Mouse (Mus musculus): ENCODE measurements around the gene Ap4s1.

Gene Ap4s1

DNA sequence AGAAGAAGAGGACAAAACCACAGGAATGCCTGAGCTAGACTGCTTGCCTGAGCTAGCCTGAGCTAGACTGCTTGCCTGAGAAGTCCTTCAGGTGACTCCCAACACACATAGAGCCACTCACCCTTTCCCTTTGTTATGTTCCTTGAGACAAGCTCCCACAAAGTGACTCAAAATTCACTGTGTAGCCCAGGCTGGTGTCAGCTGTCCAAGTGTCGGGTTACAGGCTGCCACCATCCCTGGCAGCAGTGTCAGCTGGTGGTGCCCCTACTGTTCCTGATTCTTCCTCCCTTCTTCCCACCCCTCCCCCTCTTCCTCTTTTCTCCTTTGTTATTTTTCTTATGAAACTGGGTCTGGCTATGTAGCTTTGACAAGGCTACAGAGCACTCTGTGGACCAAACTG is 13.0 kb downstream of the Ap4s1 start:
- no peak for DNase-seq (ENCODE audit: low read depth, low spot score)

DNA sequence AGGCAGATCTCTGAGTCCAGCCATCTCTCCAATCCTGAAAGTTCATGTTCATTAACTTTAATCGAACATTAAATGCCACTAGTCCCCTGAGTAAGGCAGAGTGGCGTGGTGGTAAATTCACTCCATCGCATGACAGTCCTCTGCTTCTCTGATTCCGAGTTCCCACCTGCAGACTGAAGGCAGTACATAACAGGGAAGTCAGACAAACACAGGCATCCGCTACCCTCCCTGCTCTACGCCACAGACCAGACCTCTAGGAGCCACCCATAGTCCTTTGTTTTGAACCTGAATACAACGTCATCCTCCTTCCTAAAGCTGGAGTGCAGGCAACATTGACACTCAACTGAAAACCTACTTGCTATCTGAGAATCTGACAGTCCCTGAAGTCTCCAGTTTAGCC is 13.7 kb downstream of the Ap4s1 start:
- DNase-seq (ENCODE audit: low read depth, low spot score), result no peak

DNA sequence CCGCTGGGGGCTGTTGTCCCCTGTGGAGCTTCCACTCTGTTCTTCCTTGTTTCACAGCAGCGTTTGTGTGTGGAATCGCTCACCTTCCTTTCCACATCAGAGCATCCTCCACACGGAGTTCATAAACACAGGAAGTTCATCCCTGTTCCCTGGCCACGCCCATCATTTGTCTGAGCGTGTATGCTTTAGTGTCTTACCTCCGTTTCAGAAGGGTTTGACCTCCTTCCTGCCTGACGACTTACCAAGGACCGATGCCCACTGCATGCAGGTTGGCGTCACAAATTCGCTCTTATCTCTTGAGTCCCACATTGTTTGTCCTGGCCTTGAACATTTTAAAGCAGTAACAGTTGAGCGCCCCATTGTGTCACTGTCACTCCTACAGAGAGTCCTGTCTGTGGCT is 14.9 kb downstream of the Ap4s1 start:
- DNase-seq (ENCODE audit: low read depth, low spot score), result no peak

DNA sequence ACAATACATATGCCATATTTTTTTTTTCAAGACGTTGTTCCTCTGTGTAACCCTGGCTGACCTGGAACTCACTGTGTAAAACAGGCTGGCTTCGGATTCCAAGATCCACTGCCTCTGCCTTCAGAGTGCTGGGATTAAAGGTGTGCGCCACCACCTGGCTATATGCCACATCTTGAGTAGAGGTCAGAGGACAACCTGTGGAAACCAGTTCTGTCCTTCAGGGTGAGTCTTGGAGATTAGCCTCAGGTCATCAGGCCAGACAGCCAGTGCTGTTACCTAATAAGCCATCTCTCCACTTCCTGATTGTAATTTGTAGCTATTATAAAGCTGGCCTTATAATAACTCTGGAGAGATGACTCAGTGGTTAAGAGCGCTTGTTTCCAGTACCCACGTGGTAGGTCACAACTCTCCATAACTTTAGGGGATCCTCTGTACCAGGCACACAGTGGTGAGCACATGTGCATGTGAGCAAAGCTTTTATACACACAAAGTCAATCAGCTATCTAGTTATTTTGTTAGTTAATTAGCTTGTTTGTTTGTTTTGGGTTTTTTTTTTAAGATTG is 15.9 kb downstream of the Ap4s1 start:
- no peak for DNase-seq (ENCODE audit: low read depth, low spot score)

DNA sequence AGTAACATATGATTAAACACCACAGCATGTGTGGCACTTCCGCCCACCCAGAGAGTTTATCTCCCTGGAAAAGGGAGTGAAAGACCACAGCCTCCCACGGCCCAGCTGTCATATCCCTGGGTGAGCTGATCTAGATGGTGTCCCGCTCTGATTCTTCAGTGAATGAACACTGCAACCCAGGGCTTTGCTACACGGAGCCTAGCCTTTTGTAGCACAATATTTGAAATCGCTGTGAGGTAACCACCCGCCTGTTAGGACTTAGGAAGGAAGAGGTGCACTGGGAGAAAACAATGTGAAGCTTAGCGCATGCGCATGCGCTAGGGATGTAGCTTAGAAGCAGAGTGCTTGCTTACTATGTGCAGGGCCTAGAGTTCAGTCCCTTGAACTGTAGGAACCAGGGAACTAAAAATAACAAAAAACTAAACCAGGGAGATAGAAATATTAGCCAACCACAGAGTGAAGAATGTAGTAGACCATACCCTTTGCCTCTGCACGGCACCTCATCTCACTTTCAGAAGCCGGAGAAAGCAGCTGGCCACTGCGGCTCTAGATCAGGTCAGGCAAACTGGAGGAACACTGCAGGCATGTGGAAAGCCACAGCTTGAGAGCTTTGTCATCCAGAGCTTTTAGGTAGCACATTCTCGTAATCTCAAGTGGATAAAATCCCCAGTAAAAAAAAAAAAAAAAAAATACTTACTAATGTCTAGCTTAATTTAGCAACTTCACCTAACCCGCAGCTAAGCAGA is 18.3 kb downstream of the Ap4s1 start:
- no peak for DNase-seq (ENCODE audit: low read depth, low spot score)

DNA sequence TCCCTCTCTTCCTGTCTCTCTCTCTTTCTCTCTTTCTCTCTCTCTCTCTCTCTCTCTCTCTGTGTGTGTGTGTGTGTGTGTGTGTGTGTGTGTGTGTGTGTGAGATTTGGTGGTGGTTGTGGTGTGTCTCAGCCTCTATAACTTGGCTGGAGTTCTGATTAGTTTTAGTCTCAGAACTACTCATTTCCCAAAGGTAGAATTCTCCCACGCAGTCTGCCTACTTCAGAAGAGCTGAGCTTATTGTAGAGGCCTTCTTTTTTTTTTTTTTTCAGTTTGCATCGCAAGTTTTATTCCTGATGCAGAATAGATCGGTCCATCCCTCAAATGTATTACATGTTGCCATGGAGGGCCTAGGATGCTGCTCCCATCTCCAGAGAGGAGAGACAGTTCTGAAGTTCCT is 18.9 kb downstream of the Ap4s1 start:
- DNase-seq (ENCODE audit: low read depth, low spot score), result no peak

DNA sequence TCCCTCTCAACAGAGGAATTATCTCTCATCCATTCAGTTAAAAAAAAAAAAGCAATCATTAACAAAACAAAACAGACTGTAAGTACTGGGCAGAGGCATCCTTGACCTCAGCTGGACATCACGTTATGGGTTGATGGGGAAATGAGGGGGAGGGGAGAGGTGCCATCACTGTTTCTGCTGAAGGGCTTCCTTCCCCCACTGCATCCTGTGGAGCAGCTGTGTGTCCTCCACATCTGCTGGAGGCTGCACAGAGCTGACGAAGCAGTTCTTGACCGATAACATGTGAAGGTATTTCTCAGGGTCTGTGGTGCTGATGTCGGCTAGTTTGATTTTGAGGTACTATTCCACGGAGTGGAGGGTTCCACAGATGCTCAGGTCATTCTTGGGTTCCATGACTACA is 19.3 kb downstream of the Ap4s1 start:
- no peak for DNase-seq (ENCODE audit: low read depth, low spot score)

DNA sequence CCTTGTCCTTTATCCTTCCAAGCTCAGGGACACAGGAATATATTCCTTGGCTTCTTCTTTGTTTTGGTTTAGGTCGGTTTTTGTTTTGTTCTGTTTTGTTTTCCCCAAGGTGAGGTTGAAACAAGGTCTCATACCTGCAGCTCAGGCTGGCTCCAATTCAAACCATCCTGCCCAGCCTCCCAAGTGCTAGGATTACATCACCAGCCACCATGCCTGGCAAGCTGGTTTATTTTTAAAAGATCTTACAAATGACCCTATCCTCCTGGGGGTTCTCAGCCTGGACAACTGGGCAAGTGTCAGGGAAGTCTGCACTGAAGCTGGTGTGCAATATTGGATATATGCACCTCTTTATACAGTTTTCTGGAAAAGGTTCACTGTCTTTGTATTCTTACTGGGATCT is 21.9 kb downstream of the Ap4s1 start:
- DNase-seq (ENCODE audit: low read depth, low spot score), result no peak

DNA sequence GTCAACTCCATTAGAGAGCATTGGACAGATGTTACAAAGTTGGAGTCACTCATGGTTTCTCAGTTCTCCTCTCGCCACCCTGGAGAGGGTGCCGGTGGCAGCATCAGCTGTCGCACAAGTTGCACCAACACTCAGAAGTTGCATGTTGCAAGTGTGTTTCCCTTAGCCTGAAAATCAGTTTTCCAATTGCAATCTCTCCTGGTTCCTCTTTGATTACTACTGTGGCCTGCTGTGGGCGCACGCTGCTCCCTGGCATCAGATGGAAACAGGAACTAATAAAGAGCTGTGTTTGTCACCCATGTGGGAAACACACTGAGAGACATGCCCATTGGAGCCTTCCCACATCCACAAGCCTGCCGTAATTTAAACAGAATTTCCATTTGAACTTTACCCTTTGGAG is 27.8 kb downstream of the Ap4s1 start:
- DNase-seq (ENCODE audit: low read depth, low spot score), result no peak

DNA sequence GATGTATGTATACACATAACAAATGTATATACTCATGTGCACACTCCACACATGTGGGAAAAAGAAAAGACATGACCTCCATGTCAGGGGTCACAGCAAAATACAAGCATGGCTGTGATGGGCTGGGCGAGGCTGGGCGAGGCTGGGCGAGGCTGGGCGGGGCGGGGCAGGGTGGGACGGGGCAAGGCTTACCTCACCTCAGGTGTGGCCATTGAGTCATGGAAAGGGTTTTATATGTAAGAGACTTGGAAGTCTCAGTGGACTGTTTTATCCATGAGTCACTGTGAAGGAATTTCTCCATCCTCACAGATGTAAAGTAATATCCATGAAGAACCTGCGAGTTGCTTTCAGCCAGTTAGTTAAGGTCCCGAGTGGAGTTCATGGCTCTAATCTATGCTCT is 31.0 kb downstream of the Ap4s1 start:
- no peak for DNase-seq (ENCODE audit: low read depth, low spot score)

DNA sequence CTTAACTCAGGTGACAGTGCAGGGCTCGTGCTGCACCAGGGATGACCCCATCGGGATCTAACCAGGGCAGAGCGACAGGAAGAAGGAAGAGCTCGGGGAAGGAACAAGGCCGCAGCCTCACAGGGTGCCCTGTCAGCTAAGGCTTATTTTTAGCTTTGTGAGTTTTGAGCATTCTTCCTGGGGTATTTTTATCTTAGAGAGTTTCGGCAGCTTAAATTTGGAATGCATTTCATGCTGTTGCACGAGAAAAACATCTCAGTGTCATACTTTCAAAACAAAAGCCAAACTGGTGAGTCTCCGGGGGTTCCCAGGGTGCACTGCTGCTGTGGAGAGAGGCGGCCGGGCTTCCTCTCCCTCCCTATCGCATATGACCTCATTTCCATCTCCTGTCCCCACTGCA is 38.2 kb downstream of the Ap4s1 start:
- no peak for DNase-seq (ENCODE audit: low read depth, low spot score)

DNA sequence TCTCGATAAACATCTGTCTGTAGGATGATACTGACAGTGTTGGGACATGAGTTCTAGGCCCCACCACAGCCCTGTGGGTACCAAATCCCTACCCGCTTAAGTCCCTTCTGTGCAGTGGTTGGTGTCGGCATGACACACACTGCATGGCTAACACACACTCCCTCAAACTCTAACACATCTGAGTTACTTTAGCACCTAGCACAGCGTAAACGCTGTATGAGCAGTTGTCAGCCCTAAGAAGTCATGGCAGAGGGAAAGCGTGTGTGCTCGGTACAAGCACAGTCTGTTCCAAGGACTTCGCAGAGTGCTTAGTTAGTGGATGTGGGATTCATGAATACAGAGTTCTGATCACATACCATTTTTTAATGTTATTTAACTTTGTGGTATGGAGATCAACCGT is 39.0 kb downstream of the Ap4s1 start:
- no peak for DNase-seq (ENCODE audit: low read depth, low spot score)

DNA sequence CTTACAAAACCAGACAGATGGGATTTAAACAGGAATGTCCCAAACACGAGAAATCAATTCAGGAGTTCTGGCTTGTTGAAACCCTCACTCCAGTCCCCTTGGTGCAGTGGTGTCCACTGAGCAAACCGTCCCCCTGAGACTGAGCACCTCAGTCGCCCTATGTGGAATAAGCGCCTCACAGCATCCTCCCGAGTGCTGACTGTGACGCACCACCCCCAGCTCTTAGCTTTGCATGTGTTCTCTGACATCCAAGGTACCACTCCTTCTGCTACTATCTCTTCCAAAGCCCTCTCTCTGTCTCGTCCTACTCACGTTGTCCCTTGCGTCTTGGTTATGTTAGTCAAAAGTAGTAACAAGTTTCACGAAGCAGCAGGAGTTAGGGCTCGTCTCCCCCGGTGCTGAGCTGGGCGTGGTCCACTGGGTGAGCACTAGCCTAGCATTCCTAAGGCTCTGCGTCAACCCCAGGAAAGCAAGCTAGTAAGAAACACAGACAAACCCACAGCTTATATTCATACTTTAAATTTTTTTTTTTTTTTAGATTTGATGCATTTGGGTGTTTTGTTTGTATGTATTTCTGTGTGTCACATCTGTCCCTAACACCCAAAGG is 43.9 kb downstream of the Ap4s1 start:
- DNase-seq (ENCODE audit: low read depth, low spot score), result no peak

DNA sequence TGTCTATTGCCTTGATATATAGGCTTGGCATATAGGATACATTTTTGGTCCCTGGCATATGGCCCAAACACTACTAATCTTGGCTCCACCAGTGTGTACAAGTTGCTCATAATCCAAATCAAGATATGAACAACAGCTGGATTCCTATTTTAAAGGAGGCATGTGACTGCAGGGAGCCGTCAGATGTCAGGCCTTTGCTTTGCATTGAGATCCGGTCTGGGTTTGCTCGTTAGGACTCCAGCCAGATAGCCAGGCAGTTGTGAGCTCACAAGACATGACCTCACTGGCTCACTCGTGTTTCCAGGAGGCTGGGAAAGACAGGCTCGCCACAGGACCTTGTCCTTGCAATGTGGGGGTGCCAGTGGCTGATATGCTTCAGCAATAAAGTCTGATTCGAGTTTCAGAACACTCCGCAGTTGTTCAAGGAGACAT is 45.0 kb downstream of the Ap4s1 start:
- no peak for DNase-seq (ENCODE audit: low read depth, low spot score)

DNA sequence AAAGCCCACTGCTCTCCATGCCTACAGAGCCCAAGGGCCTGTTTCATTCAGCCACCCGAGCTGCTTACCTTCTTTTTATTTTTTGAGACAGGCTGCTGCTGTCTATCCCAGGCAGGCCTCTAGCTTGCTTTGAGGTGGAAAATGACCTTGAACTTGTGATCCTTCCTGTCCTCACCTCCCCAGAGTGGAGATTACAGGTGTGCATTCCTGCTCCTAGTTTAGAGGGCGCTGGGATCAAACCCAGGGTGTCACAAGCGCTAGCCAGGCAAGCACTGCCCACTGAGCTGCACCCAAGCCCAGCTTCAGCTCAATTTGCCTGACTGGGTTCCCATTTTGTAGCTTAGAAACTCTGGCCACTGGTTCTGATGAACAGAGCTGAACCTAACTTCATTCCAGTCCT is 45.5 kb downstream of the Ap4s1 start:
- DNase-seq (ENCODE audit: low read depth, low spot score), result no peak

DNA sequence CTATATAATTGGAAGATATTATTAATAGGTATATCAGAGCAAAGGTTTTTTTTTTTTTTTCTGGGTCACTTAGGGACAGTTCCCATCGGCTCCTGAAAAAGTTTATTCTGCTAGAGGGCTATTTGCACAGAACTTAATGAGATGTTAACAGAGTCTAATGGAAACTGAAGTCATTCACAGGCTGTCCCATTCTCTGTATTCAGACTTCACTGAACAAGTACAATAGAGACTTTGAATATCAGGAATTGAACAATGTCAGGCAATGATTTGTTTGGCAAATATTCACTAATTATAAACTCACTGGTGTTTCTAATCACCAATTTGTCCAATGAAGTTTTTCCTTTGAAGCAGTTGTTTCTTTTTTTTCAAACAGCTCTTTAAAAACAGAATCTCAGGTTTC is 46.0 kb downstream of the Ap4s1 start:
- no peak for DNase-seq (ENCODE audit: low read depth, low spot score)

DNA sequence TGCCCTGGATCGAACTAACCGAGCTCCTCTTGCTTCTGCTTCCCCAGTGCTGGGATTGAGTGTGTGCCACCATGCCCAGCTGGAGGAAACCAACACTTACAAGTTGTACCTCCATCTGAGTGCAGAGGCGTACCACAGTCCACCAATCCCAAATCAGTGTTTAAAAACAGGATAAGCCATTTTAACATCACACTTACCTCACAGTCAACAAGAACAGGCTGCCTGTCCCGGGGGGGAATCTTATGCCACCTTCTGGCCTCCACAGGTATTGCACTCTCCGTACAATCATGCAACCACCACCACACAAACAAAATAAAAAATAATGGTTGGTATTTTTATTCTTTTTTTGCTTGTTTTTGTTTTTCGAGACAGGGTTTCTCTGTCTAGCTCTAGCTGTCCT is 50.9 kb downstream of the Ap4s1 start:
- peak; percentile 65 for DNase-seq (ENCODE audit: low read depth, low spot score)

DNA sequence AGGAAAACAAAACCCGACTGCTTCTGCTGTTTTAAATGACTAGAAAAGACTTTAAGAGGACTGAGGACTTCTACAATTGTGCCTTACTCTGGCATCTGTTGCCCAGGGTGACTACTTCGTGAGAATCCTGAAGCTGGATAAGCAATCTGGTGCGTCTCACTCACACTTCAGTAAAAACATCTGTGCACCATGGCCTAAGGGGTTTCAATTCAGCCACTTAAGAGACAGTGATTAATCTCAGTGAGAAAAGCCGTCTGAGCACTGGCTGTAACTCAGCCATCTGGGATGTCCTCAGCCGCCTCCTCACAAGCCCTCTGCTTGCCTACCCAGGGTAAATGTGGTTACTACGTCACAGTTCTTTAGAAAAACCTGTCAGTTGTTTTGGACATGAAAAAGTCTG is 54.1 kb downstream of the Ap4s1 start:
- DNase-seq (ENCODE audit: low read depth, low spot score), result no peak

DNA sequence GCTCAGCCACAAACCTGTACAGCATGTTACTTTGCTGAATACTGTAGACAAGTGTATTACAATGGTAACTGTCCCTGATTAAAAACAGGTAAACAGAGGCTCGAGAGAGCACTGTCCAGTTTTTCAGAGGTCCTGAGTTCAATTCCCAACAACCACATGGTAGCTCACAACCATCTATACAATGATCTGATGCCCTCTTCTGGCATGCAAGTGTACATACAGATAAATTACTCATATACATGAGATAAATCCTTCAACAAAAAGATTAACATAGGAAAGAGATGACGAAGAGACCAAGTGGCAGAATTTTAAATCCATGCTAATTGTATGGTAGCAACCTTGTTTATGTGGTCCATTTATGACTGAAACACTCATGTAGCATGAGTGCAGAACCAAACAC is 56.5 kb downstream of the Ap4s1 start:
- peak; percentile 11 for DNase-seq (ENCODE audit: low read depth, low spot score)

DNA sequence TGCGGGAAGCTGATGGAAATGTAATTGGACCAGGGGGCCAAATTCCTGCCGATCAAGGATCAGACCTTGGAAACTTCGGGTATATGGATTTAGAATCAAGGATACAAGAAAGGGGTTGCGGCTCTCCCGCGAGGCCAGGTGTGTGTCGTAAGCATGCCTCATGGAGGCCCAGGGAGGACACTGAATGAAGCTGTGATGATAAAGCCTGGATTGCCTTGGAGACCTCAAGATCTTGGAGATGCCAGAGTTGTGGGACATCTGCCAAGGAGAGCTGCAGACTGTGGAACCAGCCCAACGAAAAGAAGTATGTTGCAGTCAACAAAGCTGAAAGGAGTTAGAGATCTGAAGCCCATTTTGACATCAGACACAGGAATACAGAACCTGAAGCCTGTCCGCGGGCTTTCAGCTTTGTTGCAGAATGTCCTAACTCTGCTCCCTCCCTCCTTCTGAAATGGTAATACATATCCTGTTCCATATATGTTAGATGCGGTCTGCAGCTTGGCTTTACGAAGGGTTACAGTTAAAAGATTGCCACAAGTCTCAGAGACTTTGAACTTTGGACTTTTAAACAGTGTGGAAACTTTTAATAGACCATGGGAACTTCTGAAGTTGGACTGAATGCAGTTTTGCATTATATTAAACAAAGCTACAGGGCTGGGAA is 65.2 kb downstream of the Ap4s1 start:
- DNase-seq (ENCODE audit: low read depth, low spot score), result no peak

DNA sequence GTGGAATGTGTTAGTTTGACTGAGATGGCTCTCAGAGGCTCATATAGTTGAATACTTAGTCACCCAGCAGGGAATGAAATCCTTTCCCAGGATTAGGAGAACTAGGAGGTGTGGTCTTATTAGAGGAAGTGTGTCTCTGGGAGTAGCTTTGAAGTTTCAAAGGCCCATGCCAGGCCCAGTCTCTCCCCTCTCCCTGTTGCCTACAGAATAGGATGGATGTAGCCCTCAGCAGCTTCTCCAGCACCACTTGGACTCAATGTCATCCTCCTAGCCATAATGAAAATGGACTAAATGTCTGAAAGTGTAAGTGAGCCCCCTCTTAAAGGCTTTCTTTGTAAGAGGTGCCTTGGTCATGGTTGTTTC is 65.7 kb downstream of the Ap4s1 start:
- no peak for DNase-seq (ENCODE audit: low read depth, low spot score)

DNA sequence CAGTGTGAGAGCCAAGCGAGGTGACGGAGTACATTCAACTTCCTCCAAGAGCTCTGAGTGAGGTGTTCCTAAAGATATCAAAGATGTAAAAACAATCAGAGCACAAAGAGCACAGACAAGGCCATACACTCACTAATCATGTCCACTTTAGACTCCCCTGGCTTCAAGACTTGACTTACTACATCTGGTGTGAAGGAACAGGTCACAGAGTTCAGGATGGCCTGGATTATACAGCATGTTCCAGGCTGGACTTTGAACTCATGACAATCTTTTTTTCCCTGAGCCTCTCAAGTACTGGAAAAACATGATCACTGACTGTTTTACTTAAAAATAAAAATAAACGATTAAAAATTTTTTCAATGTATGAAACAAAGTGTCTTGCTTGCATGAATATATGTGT is 68.5 kb downstream of the Ap4s1 start:
- DNase-seq (ENCODE audit: low read depth, low spot score), result no peak

DNA sequence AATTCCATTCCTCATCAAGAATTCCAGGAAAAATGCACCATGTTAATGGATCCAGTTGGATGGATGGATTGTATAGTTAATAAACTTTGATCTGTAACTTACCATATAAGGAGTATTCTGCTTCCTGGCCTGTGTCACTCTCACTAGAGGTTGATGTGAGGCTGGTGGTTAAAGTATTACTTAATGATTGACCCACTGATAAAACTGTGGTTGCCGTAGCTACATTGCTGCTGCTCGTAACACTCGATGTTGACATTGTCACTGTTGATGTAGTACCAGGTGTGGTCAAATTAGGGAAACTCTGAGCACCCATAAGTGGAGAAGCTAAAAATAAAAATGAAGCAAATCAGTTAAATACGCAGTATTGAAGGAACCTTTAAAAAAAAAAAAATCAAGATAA is 76.6 kb downstream of the Ap4s1 start:
- DNase-seq (ENCODE audit: low read depth, low spot score), result peak; percentile 22
